Mouse (Mus musculus) megakaryocyte, embryonic 14.5 days (primary cell): Measurements from ENCODE around the gene Kif7.

Experiments
- FLI1 ChIP-seq: IDR thresholded peaks from 2 replicates; pipeline ENCODE4 v1.6.1; 2012; ENCODE audit warnings: low read length, inconsistent platforms, mixed read lengths
- GATA1 ChIP-seq: IDR thresholded peaks from 3 replicates; pipeline ENCODE4 v1.6.1; 2012; ENCODE audit warnings: mixed read lengths, low read length, inconsistent platforms, borderline replicate concordance

- TF ChIP-seq FLI1 (no peak), GATA1 (no peak)
Observed at GRCm38 (mm10) chr7:79761124-79761876, 45.8 kb upstream of the Kif7 start.
